Mouse (Mus musculus): ENCODE results near the gene Coq10a. TPM values are rescaled to one million over a fixed set of nuclear protein-coding genes. Genes with fewer than 3 reads are reported as not detected.

Coq10a gene
- polyA plus RNA-seq, 1 experiment = 22.9 TPM

DNA sequence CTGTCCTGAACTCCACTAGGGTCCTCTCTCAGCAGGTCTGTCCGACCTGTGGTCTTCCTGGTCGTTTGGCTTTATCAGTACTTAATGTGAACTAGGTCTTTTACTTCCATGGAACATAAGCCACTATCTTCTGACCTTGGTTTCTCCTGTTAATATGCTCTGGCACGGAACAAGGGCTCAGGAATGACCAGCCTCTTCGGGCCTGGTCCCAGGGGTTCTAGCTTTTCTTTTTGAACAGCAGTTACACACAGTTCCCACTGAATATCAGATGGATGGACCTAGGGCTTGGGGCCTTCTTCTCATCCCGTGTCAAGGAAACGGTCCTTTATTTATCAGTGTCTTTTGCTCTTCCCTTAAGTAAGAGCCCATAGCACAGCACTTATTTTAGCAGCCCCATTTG lies 7.0 kb downstream of the Coq10a start:
- WGBS = 87% methylated on average over 6 of the region's 6 CpGs
- no peak overlapping the region for H3K27ac ChIP-seq (ENCODE audit: control insufficient read depth, insufficient read depth, low read depth, low read length, poor library complexity)
- no peak overlapping the region for H3K4me3 ChIP-seq (replicated peaks; ENCODE audit: control insufficient read depth, low read depth, low read length)
- no peak for TF ChIP-seq CTCF (IDR thresholded peaks at IDR 0.05; ENCODE audit: control insufficient read depth, insufficient read depth, low read length)
- no peak for TF ChIP-seq POLR2A (IDR thresholded peaks at IDR 0.05; ENCODE audit: borderline replicate concordance, control insufficient read depth, low read depth, low read length)
- no peaks in the 10 kb centered on the region; the same call in 1 of the 2 replicates for H3K4me1 ChIP-seq (ENCODE audit: control insufficient read depth, insufficient read depth, low read length)

DNA sequence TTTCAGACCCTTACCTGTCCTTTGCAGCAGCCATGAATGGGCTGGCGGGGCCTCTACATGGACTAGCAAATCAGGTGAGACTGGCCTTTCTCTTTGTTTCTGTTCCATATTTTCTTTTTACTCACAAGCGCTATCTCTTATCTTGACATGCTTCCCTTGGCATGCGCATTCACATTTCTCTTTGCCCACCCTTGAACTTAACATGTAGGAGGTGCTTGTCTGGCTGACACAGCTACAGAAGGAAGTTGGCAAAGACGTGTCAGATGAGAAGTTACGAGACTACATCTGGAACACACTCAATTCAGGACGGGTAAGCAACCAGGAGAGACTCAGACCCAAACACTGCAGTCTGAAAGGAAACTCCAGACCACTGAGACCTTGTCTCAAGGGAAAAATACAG lies 9.6 kb downstream of the Coq10a start:
- Histone ChIP-seq H3K4me1 (ENCODE audit: control insufficient read depth, insufficient read depth, low read length) (no peaks in the 10 kb centered on the region; the same call in 1 of the 2 replicates), H3K4me3 (replicated peaks; ENCODE audit: control insufficient read depth, low read depth, low read length) (no peak overlapping the region), H3K27ac (ENCODE audit: control insufficient read depth, insufficient read depth, low read depth, low read length, poor library complexity) (no peak overlapping the region)
- WGBS = 69% methylated on average over 6 of the region's 6 CpGs
- TF ChIP-seq CTCF (IDR thresholded peaks at IDR 0.05; ENCODE audit: control insufficient read depth, insufficient read depth, low read length) (no peak), POLR2A (IDR thresholded peaks at IDR 0.05; ENCODE audit: borderline replicate concordance, control insufficient read depth, low read depth, low read length) (no peak)

GRCm38 (mm10) chr10:128358796-128359195 lies 10.0 kb downstream of the Coq10a start:
- Histone ChIP-seq H3K4me1 (ENCODE audit: control insufficient read depth, insufficient read depth, low read length) (no peaks in the 10 kb centered on the region; the same call in 1 of the 2 replicates), H3K27ac (ENCODE audit: control insufficient read depth, insufficient read depth, low read depth, low read length, poor library complexity) (no peak overlapping the region), H3K4me3 (replicated peaks; ENCODE audit: control insufficient read depth, low read depth, low read length) (no peak overlapping the region)
- TF ChIP-seq POLR2A (IDR thresholded peaks at IDR 0.05; ENCODE audit: borderline replicate concordance, control insufficient read depth, low read depth, low read length) (no peak), CTCF (IDR thresholded peaks at IDR 0.05; ENCODE audit: control insufficient read depth, insufficient read depth, low read length) (no peak)
- 44% methylated on average over 2 of the region's 2 CpGs for WGBS

DNA sequence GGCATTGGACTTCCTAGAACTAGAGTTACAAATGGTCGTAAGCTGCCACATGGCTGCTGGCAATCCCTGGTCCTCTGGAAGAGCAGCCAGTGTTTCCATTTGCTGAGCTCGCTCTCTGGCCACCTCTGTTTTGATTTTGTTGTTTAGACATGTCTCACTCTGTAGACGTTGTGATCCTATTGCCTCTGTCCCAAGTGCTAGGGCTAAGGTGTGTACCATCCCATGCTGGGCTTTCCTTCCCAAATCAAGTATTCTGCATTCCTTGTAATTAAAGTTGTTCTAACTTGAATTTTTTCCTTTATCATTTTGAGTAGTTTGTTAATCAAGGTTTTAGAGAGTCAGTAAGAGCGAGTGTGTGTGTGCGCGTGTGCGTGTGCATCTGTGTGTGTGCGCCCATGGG lies 21.3 kb downstream of the Coq10a start:
- Histone ChIP-seq H3K27ac (ENCODE audit: control insufficient read depth, insufficient read depth, low read depth, low read length, poor library complexity) (no peak overlapping the region), H3K4me1 (ENCODE audit: control insufficient read depth, insufficient read depth, low read length) (peaks cover 1% of the 10 kb centered on the region; the same call in 1 of the 2 replicates), H3K4me3 (replicated peaks; ENCODE audit: control insufficient read depth, low read depth, low read length) (no peak overlapping the region)
- 89% methylated on average over 8 of the region's 8 CpGs for WGBS
- no peak for TF ChIP-seq CTCF (IDR thresholded peaks at IDR 0.05; ENCODE audit: control insufficient read depth, insufficient read depth, low read length)

DNA sequence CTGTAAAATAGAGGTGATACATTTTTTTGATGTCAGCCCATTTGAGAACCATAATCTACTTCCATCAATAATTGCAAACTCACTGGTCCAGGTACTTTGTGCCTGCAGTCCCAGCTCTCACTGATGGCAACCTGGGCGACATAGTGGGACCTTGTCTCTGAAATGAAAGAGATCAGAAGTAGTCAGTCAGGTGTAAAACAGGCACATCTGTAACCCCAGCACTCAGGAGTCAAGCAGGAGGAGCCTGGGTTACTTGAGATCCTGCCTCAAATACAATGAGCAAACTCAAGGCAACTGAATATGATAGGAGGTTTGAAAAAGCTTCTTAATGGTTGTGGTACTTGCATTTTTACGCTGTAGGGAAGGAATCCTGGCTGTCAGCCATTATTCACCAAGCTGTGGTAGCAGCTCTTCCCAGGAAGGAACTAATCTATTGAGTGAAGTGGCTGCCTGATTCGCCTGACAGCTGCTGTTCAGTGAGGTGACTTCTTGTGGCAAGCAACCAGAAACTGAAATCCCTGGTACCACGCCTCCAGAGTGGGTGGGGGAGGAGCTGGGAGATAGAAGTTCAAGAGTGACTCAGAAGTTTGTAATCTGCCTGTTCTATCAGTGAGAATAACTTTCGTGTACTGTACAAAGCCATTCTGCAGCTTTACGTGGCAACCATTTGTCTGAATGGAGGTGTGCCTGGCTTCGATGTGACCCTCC lies 24.1 kb downstream of the Coq10a start:
- no peak for TF ChIP-seq CTCF (IDR thresholded peaks at IDR 0.05; ENCODE audit: control insufficient read depth, insufficient read depth, low read length)
- no peak for TF ChIP-seq POLR2A (IDR thresholded peaks at IDR 0.05; ENCODE audit: borderline replicate concordance, control insufficient read depth, low read depth, low read length)
- peaks cover 1% of the 10 kb centered on the region; the same call in 1 of the 2 replicates for H3K4me1 ChIP-seq (ENCODE audit: control insufficient read depth, insufficient read depth, low read length)
- WGBS = 5% methylated on average over 7 of the region's 7 CpGs
- H3K4me3 ChIP-seq (replicated peaks; ENCODE audit: control insufficient read depth, low read depth, low read length) = no peak overlapping the region
- peak overlapping the region; percentile 13; the same call in 1 of the 2 replicates for H3K27ac ChIP-seq (ENCODE audit: control insufficient read depth, insufficient read depth, low read depth, low read length, poor library complexity)

- H3K4me1 ChIP-seq (ENCODE audit: control insufficient read depth, insufficient read depth, low read length) = peaks cover 4% of the 10 kb centered on the region; the same call in 1 of the 2 replicates
- no peak overlapping the region for H3K27ac ChIP-seq (ENCODE audit: control insufficient read depth, insufficient read depth, low read depth, low read length, poor library complexity)
- H3K4me3 ChIP-seq (replicated peaks; ENCODE audit: control insufficient read depth, low read depth, low read length) = no peak overlapping the region
- 74% methylated on average over 1 of the region's 1 CpGs for WGBS
- TF ChIP-seq POLR2A (IDR thresholded peaks at IDR 0.05; ENCODE audit: borderline replicate concordance, control insufficient read depth, low read depth, low read length) (no peak), CTCF (IDR thresholded peaks at IDR 0.05; ENCODE audit: control insufficient read depth, insufficient read depth, low read length) (no peak)
Observed at GRCm38 (mm10) chr10:128343436-128343835, 25.4 kb downstream of the Coq10a start.

- Histone ChIP-seq H3K4me3 (replicated peaks; ENCODE audit: control insufficient read depth, low read depth, low read length) (no peak overlapping the region), H3K27ac (ENCODE audit: control insufficient read depth, insufficient read depth, low read depth, low read length, poor library complexity) (no peak overlapping the region), H3K4me1 (ENCODE audit: control insufficient read depth, insufficient read depth, low read length) (peaks cover 4% of the 10 kb centered on the region; the same call in 1 of the 2 replicates)
- TF ChIP-seq POLR2A (IDR thresholded peaks at IDR 0.05; ENCODE audit: borderline replicate concordance, control insufficient read depth, low read depth, low read length) (no peak), CTCF (IDR thresholded peaks at IDR 0.05; ENCODE audit: control insufficient read depth, insufficient read depth, low read length) (peak; percentile 20; the same call in 1 of the 2 replicates)
- WGBS = 48% methylated on average over 2 of the region's 2 CpGs
Observed at GRCm38 (mm10) chr10:128340257-128340656, 28.5 kb downstream of the Coq10a start.

GRCm38 (mm10) chr10:128338948-128339347 lies 29.8 kb downstream of the Coq10a start:
- TF ChIP-seq CTCF (IDR thresholded peaks at IDR 0.05; ENCODE audit: control insufficient read depth, insufficient read depth, low read length) (no peak), POLR2A (IDR thresholded peaks at IDR 0.05; ENCODE audit: borderline replicate concordance, control insufficient read depth, low read depth, low read length) (no peak)
- 39% methylated on average over 2 of the region's 2 CpGs for WGBS
- H3K4me3 ChIP-seq (replicated peaks; ENCODE audit: control insufficient read depth, low read depth, low read length) = no peak overlapping the region
- no peak overlapping the region for H3K27ac ChIP-seq (ENCODE audit: control insufficient read depth, insufficient read depth, low read depth, low read length, poor library complexity)
- H3K4me1 ChIP-seq (ENCODE audit: control insufficient read depth, insufficient read depth, low read length) = peaks cover 3% of the 10 kb centered on the region; the same call in 1 of the 2 replicates
